Mouse (Mus musculus): Measurements from ENCODE around the gene Cast.

DNA sequence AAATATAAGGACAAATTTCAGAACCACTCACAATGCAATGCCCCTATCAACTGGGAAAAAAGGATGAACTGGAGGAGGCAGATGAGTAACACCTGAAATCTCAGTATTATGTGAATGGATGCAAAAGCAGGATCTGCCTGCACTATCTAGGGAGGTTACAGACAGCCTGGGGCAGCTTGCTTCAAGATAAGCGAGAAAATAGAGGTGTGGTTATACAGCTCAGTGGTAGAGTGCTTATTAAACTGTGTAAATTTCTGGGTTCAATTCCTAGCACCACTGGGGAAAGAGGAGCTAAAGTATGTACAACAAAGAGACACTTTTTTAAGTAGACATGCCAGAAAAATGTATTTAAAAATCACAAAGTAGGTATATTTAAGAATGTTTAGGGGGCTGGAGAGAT is 14.2 kb downstream of the Cast start:
- TF ChIP-seq CTCF (IDR thresholded peaks at IDR 0.05; ENCODE audit: extremely low read depth, insufficient read depth, low read length) (no peak), POLR2A (IDR thresholded peaks at IDR 0.05; ENCODE audit: extremely low read depth, insufficient read depth, low read length) (no peak)
